Mouse (Mus musculus): ENCODE results near the gene Fa2h.

Gene Fa2h

GRCm38 (mm10) chr8:111367350-111367749, 26.3 kb downstream of the Fa2h start:
- Histone ChIP-seq H3K36me3 (ENCODE audit: insufficient read depth, low read length) (no peaks in the 10 kb centered on the region), H3K4me3 (replicated peaks; ENCODE audit: low read length) (peak overlapping the region; percentile 37), H3K27me3 (ENCODE audit: insufficient read depth, low read length) (peaks cover 70% of the 10 kb centered on the region), H3K9me3 (ENCODE audit: low read length) (no peaks in the 10 kb centered on the region), H3K4me1 (replicated peaks; ENCODE audit: low read depth, low read length) (peaks cover 10% of the 10 kb centered on the region)
- TF ChIP-seq NANOG (IDR thresholded peaks at IDR 0.05; ENCODE audit: borderline replicate concordance, low read length) = no peak
- TF ChIP-seq CTCF (conservative IDR thresholded peaks at IDR 0.05; ENCODE audit: low read length) = no peak
- no peak for TF ChIP-seq POU5F1 (IDR thresholded peaks at IDR 0.05; ENCODE audit: borderline replicate concordance, low read length)

GRCm38 (mm10) chr8:111366610-111367234, 26.9 kb downstream of the Fa2h start:
- Histone ChIP-seq H3K9me3 (ENCODE audit: low read length) (no peaks in the 10 kb centered on the region), H3K4me3 (replicated peaks; ENCODE audit: low read length) (peak overlapping the region; percentile 37), H3K4me1 (replicated peaks; ENCODE audit: low read depth, low read length) (peaks cover 10% of the 10 kb centered on the region), H3K36me3 (ENCODE audit: insufficient read depth, low read length) (no peaks in the 10 kb centered on the region), H3K27me3 (ENCODE audit: insufficient read depth, low read length) (peaks cover 64% of the 10 kb centered on the region)
- TF ChIP-seq NANOG (IDR thresholded peaks at IDR 0.05; ENCODE audit: borderline replicate concordance, low read length) (no peak), POU5F1 (IDR thresholded peaks at IDR 0.05; ENCODE audit: borderline replicate concordance, low read length) (no peak), CTCF (conservative IDR thresholded peaks at IDR 0.05; ENCODE audit: low read length) (no peak)

- TF ChIP-seq CTCF (conservative IDR thresholded peaks at IDR 0.05; ENCODE audit: low read length) = no peak
- TF ChIP-seq NANOG (IDR thresholded peaks at IDR 0.05; ENCODE audit: borderline replicate concordance, low read length) = no peak
- TF ChIP-seq POU5F1 (IDR thresholded peaks at IDR 0.05; ENCODE audit: borderline replicate concordance, low read length) = no peak
- no peak overlapping the region for H3K4me3 ChIP-seq (replicated peaks; ENCODE audit: low read length)
- H3K36me3 ChIP-seq (ENCODE audit: insufficient read depth, low read length) = no peaks in the 10 kb centered on the region
- peaks cover 54% of the 10 kb centered on the region for H3K27me3 ChIP-seq (ENCODE audit: insufficient read depth, low read length)
- H3K4me1 ChIP-seq (replicated peaks; ENCODE audit: low read depth, low read length) = peaks cover 10% of the 10 kb centered on the region
- no peaks in the 10 kb centered on the region for H3K9me3 ChIP-seq (ENCODE audit: low read length)
These were observed 30.1 kb downstream of the Fa2h start for GRCm38 (mm10) chr8:111363489-111363888.

DNA sequence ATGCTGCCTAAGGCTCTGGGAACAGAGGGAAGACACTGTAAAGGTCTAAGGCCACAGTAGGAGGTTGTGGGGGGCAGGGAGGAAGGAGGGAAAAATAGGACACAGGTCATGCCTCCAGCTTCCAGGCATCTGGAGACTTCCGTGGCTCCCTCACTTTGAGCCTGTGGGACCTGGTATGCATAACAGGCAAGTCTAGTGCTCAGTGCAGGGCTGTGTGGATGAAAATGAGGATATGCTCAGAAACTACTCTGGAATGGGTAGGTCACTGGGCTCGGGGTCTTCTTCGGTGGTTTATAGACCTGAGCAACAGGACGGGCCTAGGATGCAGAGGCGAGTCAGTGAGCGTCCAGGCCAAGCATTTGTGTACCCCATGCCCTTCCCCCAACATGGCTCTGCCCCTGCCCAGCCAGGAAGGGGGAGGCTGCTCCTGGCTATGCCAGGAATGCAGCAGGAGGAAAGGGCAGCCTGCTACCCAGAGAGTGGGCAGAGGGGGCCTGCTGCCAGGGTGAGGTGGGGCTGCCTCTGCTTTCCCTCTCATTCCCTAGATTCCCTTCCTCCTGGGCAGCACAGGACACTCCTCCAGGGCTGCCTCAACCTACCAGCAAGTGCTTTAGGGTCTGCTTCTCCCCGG, 32.9 kb downstream of the Fa2h start:
- H3K4me3 ChIP-seq (replicated peaks; ENCODE audit: low read length) = no peak overlapping the region
- H3K4me1 ChIP-seq (replicated peaks; ENCODE audit: low read depth, low read length) = no peaks in the 10 kb centered on the region; the same call in 1 of the 2 replicates
- TF ChIP-seq POU5F1 (IDR thresholded peaks at IDR 0.05; ENCODE audit: borderline replicate concordance, low read length) (no peak), NANOG (IDR thresholded peaks at IDR 0.05; ENCODE audit: borderline replicate concordance, low read length) (no peak), CTCF (conservative IDR thresholded peaks at IDR 0.05; ENCODE audit: low read length) (no peak)
- H3K9me3 ChIP-seq (ENCODE audit: low read length) = no peaks in the 10 kb centered on the region
- no peaks in the 10 kb centered on the region for H3K36me3 ChIP-seq (ENCODE audit: insufficient read depth, low read length)
- H3K27me3 ChIP-seq (ENCODE audit: insufficient read depth, low read length) = peaks cover 33% of the 10 kb centered on the region

GRCm38 (mm10) chr8:111359936-111360335, 33.7 kb downstream of the Fa2h start:
- peaks cover 26% of the 10 kb centered on the region for H3K27me3 ChIP-seq (ENCODE audit: insufficient read depth, low read length)
- H3K4me3 ChIP-seq (replicated peaks; ENCODE audit: low read length) = no peak overlapping the region
- no peak for TF ChIP-seq POU5F1 (IDR thresholded peaks at IDR 0.05; ENCODE audit: borderline replicate concordance, low read length)
- TF ChIP-seq NANOG (IDR thresholded peaks at IDR 0.05; ENCODE audit: borderline replicate concordance, low read length) = no peak
- TF ChIP-seq CTCF (conservative IDR thresholded peaks at IDR 0.05; ENCODE audit: low read length) = no peak
- H3K4me1 ChIP-seq (replicated peaks; ENCODE audit: low read depth, low read length) = no peaks in the 10 kb centered on the region; the same call in 1 of the 2 replicates
- no peaks in the 10 kb centered on the region for H3K36me3 ChIP-seq (ENCODE audit: insufficient read depth, low read length)
- H3K9me3 ChIP-seq (ENCODE audit: low read length) = no peaks in the 10 kb centered on the region

GRCm38 (mm10) chr8:111358905-111359304, 34.7 kb downstream of the Fa2h start:
- TF ChIP-seq CTCF (conservative IDR thresholded peaks at IDR 0.05; ENCODE audit: low read length) (peak; percentile 61), NANOG (IDR thresholded peaks at IDR 0.05; ENCODE audit: borderline replicate concordance, low read length) (no peak)
- Histone ChIP-seq H3K36me3 (ENCODE audit: insufficient read depth, low read length) (no peaks in the 10 kb centered on the region), H3K9me3 (ENCODE audit: low read length) (no peaks in the 10 kb centered on the region), H3K4me1 (replicated peaks; ENCODE audit: low read depth, low read length) (no peaks in the 10 kb centered on the region; the same call in 1 of the 2 replicates), H3K27me3 (ENCODE audit: insufficient read depth, low read length) (peaks cover 18% of the 10 kb centered on the region), H3K4me3 (replicated peaks; ENCODE audit: low read length) (no peak overlapping the region)

DNA sequence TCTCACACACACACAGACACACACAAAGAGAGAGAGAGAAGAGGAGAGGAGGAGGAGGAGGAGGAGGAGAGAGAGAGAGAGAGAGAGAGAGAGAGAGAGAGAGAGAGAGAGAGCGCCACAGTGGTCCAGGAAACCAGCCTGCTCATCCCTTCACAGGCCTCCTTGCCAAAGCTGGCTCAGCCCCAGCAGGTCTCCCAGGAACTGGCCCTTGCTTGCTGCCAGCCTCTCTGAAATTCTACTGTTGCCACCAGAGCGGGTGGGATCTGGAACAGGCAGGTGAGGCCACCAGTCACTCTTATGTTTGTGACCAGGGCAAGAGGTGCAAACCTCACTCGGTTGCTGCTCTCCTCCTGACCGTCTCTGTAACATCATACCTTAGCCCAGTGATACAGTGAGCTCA, 36.2 kb downstream of the Fa2h start:
- no peaks in the 10 kb centered on the region for H3K9me3 ChIP-seq (ENCODE audit: low read length)
- H3K4me3 ChIP-seq (replicated peaks; ENCODE audit: low read length) = no peak overlapping the region
- H3K4me1 ChIP-seq (replicated peaks; ENCODE audit: low read depth, low read length) = no peaks in the 10 kb centered on the region; the same call in 1 of the 2 replicates
- H3K36me3 ChIP-seq (ENCODE audit: insufficient read depth, low read length) = no peaks in the 10 kb centered on the region
- H3K27me3 ChIP-seq (ENCODE audit: insufficient read depth, low read length) = peaks cover 9% of the 10 kb centered on the region; the same call in 1 of the 2 replicates
- TF ChIP-seq POU5F1 (IDR thresholded peaks at IDR 0.05; ENCODE audit: borderline replicate concordance, low read length) (no peak), CTCF (conservative IDR thresholded peaks at IDR 0.05; ENCODE audit: low read length) (no peak), NANOG (IDR thresholded peaks at IDR 0.05; ENCODE audit: borderline replicate concordance, low read length) (no peak)

- 0 out of 2 replicates have a peak, but pooled peaks cover 3% of the 10 kb centered on the region for H3K4me1 ChIP-seq (replicated peaks; ENCODE audit: low read depth, low read length)
- H3K36me3 ChIP-seq (ENCODE audit: insufficient read depth, low read length) = no peaks in the 10 kb centered on the region
- H3K27me3 ChIP-seq (ENCODE audit: insufficient read depth, low read length) = peaks cover 20% of the 10 kb centered on the region
- no peaks in the 10 kb centered on the region for H3K9me3 ChIP-seq (ENCODE audit: low read length)
- no peak overlapping the region for H3K4me3 ChIP-seq (replicated peaks; ENCODE audit: low read length)
- TF ChIP-seq CTCF (conservative IDR thresholded peaks at IDR 0.05; ENCODE audit: low read length) (no peak), POU5F1 (IDR thresholded peaks at IDR 0.05; ENCODE audit: borderline replicate concordance, low read length) (no peak), NANOG (IDR thresholded peaks at IDR 0.05; ENCODE audit: borderline replicate concordance, low read length) (no peak)
These were observed 40.1 kb downstream of the Fa2h start for GRCm38 (mm10) chr8:111353497-111353896.

Measured in E14TG2a.4 (cell line).